Mouse (Mus musculus): ENCODE results near the gene Nps.
"Not testable (repeated sequence)": the region's sequence is repeated elsewhere in the genome, so short reads cannot be mapped to it uniquely, and the experiment has no call there.

Gene Nps

DNA sequence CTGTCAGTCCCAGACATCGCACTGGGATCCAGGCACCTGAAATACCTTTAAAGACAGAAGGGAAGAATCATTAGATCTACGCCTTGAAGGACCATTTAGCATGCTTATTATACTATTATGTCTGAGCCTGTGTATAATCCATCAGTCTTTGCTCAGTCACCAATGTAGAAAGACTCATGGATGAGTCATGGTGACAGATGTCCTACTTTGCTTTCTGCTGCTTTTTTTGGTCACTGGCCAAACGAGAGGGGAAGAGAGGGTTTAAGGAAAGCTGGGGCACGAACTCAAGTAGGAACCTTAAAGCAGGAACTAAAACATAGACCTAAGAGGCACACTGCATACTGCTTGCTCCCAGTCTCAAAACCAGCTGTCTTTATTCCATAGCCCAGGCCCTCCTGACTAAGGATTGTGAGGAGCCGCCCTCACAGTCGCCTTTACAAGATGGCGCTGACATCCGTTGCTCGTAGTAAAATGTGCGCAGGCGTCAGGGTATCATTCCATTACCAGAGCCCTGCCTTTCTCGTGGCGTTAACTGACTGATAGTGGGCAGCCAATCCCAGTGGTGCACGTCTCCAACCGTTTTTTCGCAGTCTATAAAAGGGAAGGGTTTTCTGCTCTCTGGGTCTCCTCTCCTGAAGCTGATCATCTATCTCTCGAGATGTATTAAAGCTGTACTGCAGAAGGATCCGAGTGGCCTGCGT lies at the start of gene Nps:
Nps (plus strand) TSS at position 651 of the 701 bp plus-strand sequence.
- not testable (repeated sequence) for DNase-seq

DNA sequence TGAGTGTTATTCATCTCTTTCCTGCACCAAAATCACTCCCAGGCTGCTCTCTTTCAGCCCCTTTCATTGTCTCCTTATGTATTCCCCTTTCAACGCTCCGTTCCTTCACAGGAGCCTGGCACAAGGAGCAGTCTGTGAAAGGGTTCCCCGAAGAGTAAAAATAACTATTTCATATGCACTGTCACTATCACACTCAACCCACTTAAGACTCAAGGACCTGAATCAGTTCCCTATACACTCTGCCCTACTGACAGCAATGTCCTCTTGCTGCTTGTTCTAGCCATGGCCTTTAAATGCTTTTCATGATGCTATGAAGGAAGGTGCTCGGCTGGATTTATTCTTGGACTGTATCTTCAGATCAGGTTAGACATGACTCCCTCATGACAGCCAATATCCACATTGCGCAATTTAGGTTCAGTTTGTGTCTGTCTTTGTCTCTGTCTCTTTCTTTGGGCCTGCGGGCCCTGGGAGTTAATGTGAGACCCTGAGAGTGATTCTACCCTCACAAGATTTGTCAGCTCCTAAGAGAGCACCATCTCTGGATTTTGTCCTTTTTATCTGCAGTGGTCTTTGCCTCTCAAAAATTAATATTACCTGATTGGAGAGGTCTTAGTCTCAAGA lies 49.4 kb upstream of the Nps start:
- no peak for DNase-seq

DNA sequence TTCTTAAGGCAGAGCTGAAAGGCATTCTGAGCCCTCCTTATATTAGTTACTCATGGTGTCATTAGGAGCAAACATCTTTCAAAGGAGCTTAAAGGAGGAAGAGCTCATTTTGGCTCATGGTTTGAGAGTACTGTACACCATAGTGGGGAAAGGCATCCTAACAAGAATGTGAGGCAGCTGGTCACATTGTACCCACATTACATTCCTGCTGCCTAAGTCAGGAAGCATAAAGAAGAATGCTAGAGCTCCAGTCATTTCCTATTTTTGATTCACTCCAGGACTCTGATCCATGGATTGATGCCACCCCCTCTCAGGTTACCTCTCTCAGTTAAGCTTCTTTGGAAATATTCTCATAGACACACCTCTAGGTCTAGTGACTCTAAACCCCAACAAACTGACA lies 48.2 kb upstream of the Nps start:
- no peak for DNase-seq

DNA sequence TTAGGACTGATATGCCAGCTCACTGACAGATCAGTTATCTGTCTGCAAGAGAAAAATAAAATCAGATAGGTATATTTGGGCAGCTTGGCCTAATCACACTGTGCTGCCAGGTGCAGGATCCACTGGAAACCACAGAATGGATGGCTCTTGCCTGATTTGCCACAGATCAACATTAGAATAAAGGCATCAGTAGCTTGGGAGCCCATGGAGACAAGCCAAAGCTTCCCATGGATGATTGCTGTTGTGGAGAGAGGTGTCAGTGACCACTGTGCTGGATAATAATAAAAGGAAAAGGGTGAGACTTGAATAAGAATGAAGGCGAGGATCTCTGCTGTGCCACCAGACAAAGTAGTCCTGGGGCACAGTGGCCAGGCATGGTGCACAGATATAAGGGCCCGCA lies 47.7 kb upstream of the Nps start:
- no peak for DNase-seq

DNA sequence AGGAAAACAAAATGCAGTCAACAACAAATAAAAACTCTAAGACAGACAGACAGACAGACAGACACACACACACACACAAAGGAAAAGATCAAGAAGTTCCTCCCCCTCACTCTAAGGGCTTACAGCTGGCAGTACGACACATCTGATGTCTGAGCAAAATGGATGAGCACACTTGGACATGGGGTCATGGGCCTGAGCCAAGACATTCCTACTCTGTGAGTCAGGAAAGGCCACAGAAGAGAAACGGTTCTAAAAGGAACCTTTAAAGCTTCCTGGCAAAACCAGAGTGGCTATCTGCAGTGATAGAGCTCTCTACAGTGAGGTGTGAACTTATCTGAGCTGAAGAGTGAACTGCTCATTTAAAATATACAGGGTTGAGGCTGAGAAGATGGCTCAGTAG lies 46.0 kb upstream of the Nps start:
- DNase-seq = peak; percentile 73 to 82

DNA sequence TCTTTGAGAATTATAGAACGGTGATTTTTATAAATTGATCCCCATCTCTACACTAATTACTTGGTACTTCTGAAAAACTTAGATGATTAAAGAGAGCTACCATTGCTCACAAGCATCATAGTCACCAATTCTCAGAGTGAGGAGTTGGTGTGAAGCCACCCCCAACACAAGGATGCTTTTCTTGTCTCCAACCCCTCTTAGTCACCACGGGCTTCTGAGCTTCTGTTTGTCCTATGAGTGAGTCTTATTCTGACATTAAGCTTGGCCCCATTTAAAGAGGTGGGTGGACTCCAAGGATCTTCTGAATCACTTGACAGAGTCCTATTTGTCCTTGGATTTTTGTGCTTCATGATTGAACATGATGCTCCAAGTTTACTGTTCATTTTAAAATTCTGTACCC lies 37.0 kb upstream of the Nps start:
- no peak for DNase-seq

DNA sequence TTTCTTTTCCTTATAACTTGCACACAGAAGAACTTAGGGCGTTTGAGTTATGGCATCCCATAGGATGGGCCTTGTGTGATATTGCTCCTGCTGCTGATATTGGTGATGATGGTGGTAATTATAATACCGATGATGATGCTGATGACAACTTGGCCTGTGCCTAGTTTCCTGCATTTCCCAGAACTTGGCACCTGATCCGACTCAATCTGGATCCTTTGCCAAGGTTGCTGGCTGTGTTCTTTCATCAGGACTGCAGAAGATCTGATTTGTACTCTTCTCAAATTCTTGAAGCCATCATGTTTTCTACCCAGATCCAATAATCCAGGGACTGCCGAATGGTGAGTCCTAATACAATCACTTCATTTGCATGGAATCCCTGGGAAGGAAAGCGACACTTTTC lies 32.5 kb upstream of the Nps start:
- DNase-seq = no peak

DNA sequence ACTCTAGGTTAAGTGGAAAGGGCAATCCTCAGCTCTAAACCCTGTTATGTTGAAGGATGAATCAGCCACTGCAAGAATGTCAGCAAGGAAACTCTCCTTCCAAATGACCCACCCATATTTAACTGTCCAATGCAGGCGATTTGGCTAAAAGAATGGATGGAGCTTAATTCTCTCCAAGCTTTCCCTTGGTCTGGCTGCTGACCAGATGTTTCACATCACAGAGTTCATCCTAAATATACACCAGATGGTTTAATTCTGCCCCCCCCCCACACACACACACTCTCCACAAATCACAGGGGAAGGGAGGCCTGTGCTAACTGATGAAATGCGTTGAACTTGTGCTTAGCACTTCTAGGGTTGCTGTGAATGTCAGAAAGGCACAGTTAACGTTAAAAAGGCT lies 21.4 kb upstream of the Nps start:
- DNase-seq = peak; percentile 55 to 67

DNA sequence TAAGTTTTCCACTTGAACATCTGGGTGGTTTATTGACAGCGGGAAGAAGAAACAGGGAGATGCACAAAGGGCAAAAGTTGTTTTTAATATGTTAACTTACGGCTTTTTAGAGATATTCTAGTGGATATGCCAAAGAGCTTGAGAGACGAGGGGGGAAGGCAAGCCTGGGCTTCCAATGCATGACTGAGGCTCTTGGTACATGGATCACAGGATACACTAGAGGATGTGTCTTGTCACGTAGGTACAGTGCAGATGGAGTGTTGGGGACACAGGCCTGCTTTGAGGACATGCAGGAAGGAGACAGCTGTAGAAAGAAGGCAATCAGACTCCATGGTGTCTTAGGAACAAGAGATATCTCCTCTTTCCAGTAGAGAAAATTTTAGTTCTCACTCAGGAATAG lies 19.1 kb upstream of the Nps start:
- no peak for DNase-seq

DNA sequence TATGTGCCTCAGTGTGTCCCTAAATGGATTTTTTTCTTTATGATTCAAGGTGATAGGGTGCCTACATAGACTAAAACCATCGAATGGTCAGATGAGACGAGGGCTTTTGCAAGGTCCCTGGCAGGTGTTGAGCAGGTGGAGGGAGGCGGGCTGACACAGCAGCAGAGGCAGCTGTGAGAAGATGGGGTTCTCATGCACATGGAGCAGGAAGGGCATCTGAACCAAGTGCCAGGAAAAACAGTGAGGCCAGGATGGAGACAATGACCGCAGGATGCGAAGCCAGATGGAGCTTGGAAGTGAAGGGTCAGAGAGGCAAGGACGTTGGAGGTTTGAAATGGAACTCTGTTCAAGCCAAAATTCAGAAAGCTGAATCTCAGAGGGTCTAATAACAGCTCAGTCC lies 18.5 kb upstream of the Nps start:
- DNase-seq = peak in 1 of 2 experiments; percentile 10

DNA sequence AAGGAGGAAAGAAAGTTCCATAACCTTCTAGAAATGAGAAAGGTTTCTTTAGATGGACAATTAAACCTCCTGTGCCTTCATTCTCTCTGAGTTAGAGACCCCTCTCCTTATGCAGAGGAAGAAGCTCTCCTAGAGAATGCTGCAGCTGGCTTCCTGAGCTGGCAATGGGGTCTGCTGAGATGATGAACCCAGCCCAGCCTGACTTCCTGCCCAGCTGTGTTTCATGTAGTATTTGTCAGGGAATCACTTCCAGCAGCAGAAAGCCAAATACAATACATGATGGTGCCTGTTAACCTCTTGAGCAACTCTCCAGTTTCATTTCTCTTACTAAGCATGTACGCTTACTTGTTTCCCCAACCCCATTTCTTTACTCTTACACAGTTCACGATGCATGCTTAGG lies 17.9 kb upstream of the Nps start:
- DNase-seq = peak; percentile 29 to 48

DNA sequence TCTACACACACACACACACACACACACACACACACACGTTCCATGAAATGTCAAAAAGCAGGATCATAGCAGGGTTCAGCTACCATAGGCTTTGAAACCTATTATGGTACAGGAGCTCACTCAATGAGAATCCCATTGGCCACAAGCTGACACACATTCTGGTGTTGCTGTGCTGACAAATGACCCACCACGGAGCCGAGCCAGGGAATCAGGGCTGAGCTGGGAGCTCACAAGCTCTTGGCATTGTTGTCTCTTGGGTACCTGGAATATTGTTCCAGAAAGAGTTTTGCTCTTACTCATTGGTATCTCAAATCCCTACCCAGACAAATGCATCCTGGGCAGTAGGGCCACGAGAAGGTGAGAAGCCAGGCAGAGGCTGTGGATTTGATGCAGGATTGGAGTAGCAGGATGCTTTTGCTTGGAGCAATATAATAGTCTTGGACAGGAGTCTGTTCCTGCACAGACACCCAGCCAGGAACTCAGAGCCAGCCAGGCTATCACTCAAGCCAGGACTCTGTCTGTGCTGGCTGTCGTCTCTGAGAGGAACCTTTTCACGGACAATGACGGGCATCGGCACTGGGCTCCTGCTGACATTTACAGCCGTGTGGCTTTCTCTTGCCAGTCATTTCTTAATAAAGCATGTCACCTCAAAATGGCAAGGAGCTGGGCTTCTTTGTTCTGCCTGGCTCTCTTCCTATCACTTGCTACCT lies 14.2 kb upstream of the Nps start:
- no peak for DNase-seq

DNA sequence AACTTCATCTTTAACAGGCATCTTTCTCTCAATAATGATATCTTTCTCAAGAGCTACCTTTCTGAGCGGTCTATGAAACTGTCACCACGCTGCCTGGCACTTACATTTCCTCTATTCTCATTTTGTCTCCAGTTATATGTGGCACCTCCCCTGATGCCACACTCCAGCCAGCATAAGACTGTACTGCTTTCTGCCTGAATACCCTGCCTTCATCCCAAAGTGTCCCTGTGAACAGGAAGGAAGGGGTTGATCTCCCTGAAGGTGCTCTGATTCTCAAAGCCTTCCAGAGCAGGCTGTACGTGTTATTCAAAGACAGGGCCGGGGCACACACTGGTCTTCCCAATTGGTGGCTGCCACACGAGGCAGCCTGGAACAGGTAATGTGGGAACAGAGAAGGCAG lies 12.1 kb upstream of the Nps start:
- DNase-seq = no peak

DNA sequence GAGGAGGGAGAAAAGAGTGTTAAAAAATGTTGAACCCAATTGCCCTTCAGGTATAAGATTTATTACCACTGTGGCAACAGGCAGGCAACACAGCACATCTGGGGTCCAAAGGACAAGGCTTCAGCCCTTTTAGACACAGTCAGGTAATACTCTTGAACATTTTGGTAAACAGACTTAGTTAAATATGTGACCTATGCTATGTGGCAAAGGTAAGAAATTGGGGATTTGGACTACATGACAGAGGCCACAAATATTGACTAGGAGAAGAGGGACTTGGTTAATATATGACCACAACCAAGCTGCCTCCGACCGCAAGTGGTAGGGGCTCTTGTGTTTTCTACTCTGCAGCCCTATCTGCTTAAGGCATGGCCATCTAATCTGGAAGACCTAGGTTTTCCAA lies 5.3 kb upstream of the Nps start:
- no peak for DNase-seq

DNA sequence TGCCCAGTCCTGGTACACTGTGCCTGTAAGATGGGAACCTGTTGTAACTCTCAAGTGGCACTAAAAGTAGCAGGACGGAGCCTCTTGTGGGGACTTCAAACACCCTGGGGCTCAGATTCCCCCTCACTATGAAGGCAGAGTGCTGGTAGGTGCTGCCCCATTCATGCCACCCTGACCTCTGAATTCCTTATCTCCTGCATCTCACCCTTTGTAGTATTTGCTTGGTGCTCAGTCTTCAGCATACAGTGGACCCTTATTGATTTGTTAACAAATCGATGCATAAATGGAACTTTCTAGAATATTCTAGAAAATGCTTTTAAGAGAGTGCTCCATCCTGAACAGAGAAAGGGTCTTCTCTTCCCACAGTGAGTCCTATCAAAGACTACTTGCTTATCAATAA lies 4.1 kb upstream of the Nps start:
- DNase-seq = no peak

DNA sequence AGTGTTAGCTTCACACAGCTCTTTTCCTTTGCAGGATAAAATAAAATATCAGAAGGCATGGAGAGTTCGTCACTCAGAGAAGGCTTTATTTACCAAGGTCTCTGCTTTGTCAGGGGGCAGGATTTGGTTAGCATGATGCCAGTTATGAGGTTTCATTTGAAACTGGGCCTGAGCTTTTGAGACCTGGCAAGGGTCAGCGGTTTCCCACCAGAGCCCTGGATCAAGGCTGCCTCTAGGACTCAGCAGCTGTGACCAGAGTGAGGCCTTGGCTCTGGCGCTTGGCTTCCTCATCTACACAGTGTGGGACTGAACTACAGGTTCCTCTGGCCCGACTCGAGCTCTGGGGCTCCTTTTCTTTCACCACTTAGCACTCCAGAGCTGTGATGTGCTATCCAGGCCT lies 12.5 kb downstream of the Nps start:
- DNase-seq = no peak

DNA sequence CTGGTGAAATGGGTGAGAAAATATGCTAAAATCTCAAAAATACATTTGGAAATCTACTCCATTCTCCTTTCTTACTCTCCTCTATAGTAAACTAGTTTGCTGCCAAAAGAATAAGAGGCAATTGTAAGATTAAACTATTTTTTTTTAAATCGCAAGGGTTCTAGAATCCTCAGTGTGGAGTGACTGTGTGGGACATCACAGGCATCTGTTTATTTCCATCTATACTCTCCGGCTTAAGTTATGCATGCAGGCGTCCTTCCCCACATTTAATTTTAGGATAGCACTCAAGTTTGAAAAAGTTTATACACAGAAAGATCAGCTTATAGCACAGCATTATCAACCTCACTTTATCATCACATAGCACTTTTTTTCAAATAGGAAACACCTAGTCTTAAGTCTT lies 24.7 kb downstream of the Nps start:
- DNase-seq = no peak

DNA sequence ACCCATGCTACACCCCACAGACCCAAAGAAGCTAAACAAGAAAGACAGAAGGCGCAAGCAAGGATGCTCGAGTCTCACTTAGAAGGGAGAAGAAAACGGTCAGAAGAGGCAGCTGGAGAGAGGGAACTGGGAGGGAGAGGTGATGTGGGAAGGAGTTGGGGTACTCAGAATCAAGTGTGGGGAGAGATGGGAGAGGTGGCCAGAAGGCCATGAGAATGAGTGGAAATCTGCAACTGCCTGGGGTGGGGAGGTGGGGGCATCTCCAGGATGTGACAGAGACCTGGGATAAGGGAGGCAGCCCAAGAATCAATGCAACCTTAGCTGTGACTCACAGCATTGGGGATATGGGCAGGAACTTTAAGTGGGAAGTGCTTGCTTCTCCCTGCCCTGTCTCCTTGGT lies 31.5 kb downstream of the Nps start:
- no peak for DNase-seq

DNA sequence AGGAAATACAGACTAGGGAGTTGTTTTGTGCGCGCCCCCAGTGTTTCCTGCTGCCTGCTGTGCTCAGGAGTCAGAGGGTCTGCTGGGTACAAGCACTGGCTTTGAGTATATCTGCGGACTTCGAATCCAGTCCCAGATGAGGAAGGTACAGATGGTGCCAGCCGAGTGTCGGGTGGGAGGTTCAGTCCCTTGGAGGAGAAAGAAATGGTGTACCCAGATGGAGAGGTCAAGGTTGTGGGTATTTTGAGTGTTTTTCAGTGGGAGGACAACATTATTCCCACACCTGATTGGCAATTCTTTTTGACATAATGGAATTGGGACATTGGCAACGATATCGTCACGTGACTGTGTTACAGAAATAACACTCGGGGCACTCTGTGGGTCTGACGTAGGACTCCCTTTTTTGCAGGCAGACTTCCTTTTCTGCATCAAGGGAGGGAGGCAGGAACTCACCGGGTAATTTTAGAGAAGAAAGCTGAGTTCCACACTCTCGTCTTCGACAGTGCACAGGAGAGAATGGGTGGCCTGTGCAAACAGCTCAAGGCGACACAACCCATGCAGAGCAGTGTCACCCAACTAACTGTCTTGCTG lies 33.2 kb downstream of the Nps start:
- no peak for DNase-seq

DNA sequence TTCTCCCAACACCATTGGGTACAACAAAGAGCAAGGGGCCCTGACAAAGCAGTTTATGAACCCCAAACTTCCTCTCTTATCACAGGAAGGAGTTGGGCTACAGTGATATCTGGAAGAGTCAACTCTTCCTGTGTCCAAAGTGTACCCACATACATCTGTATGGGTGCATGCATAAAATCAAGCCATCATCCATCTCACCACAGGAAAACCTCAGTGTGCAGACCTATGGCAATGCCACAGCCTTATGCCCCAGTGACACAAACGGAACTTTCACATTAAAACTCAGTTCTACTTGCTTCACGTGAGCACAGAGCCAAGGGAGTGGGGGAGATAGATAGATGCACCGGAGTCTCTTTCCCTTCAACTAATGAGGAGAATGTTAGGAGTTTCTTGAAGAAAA lies 36.0 kb downstream of the Nps start:
- no peak for DNase-seq

DNA sequence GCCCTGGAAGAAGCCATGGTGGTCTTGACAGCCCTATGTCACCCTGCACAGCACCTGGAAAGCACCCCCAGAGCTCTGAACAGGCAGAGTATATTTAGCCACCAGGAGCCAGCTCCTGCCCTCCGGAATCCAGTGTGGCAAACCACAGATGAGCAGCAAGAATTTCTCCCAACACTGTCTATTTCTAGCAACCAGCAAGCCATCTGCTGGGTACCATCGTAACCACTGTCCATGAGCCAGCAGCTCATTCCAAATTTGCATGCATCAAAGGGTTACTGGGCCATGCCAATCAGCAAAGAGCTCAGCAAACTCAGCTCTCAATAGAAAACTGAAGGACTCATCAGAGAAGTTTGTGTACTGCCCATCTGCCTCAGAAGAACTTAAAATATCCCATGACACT lies 46.0 kb downstream of the Nps start:
- DNase-seq = no peak
